Mouse (Mus musculus) thymus, adult 2 months (tissue): ENCODE data around the gene Cyp2j8. TPM values are rescaled to one million over a fixed set of nuclear protein-coding genes. Genes with fewer than 3 reads are reported as not detected.

ENCODE experiments used
- polyA plus RNA-seq: library from polyadenylated mRNA; depleted of rRNA; stranded (reverse); fragments of >200 nt; gene quantifications from 2 replicates; pipeline ENCODE4 v1.2.3, GENCODE M21; 2012; rRNA removed

The Cyp2j8 gene
- polyA plus RNA-seq, 1 experiment: not detected

Other genes with a start within 250 kb of the Cyp2j8 start
- gene Cyp2j11, start 158.7 kb downstream of the Cyp2j8 start, polyA plus RNA-seq: 0.07 TPM in 1 of 2 replicates, not detected in the other
- gene Cyp2j6, start 46.3 kb upstream of the Cyp2j8 start, polyA plus RNA-seq: 0.80 and 0.92 TPM in 2 replicates
- 1.1 and 1.3 TPM in 2 replicates for gene Cyp2j9, start 84.2 kb upstream of the Cyp2j8 start, polyA plus RNA-seq
- 0.07 and 0.23 TPM in 2 replicates for gene Cyp2j5, start 156.8 kb upstream of the Cyp2j8 start, polyA plus RNA-seq